Mouse (Mus musculus) left cerebral cortex, postnatal 14 days (tissue): ENCODE measurements around the gene Tspan4. TPM values are rescaled to one million over a fixed set of nuclear protein-coding genes. Genes with fewer than 3 reads are reported as not detected.

Experiments used
- DNase-seq, 2 experiments: peaks; one replicate each; pipeline ENCODE4 v3.0.0; 2021 to 2022; ENCODE audit warnings: low spot score in 2 of 2, mixed read lengths in 1 of 2
- intact Hi-C: fragments of 180-260 bp; cut with DNase I; formaldehyde crosslinking; loops from one replicate; pipeline ENCODE4 v1.15.1; 2025
- total RNA-seq, 2 experiments: library from RNA; stranded (reverse); gene quantifications; 2 replicates each; pipeline ENCODE4 v1.2.3; 2021

The Tspan4 gene
- total RNA-seq, 2 experiments from 2014 or later, result 23.2 to 23.7 TPM

- intact Hi-C loops, result loop anchor here (2.0 kb wide), 2 partner anchors 44 to 116 kb away; no protein-coding TSS in a partner anchor
- DNase-seq, result peak; percentile 84 to 90
These were observed 49.9 kb downstream of the Tspan4 start for GRCm38 (mm10) chr7:141524760-141525579.

GRCm38 (mm10) chr7:141525580-141525925, 50.5 kb downstream of the Tspan4 start:
- no peak for DNase-seq
- intact Hi-C loops, result loop anchor here (2.0 kb wide), 2 partner anchors 45 to 117 kb away; no protein-coding TSS in a partner anchor

- intact Hi-C loops, result no loop called here
- no peak for DNase-seq
These were observed 60.5 kb downstream of the Tspan4 start for GRCm38 (mm10) chr7:141535570-141535969.

DNA sequence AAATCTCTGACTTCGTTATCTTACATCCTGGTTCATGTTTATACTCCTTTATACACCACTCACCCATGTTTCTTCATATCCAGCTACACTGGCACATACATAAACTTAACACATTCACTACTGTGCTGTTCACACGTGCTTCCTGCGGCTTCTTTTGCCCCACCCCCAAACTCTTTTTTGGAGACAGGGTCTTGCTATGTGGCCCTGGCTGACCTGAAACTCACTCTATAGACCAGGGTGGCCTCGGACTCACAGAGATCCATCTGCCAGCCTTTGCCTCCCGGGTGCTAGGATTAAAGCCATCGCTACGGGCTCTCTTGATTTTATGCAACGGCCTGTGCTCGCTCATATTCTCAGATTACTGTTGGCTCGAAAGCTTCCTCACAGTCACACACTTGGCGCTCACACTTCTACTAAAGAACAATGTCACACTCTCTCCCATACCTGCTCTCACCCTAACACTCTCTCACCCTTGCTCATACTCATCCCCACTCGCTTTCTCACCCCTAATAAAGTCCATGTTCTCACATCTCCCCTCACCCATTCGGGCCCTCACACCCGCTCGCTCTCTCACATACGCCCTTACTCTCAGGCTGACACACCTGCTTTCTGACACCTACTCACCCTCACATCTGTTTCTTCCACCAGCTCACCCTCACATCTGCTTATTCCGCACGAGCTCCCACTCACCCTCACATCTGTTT, 64.0 kb downstream of the Tspan4 start:
- intact Hi-C loops, result no loop called here
- no peak for DNase-seq

DNA sequence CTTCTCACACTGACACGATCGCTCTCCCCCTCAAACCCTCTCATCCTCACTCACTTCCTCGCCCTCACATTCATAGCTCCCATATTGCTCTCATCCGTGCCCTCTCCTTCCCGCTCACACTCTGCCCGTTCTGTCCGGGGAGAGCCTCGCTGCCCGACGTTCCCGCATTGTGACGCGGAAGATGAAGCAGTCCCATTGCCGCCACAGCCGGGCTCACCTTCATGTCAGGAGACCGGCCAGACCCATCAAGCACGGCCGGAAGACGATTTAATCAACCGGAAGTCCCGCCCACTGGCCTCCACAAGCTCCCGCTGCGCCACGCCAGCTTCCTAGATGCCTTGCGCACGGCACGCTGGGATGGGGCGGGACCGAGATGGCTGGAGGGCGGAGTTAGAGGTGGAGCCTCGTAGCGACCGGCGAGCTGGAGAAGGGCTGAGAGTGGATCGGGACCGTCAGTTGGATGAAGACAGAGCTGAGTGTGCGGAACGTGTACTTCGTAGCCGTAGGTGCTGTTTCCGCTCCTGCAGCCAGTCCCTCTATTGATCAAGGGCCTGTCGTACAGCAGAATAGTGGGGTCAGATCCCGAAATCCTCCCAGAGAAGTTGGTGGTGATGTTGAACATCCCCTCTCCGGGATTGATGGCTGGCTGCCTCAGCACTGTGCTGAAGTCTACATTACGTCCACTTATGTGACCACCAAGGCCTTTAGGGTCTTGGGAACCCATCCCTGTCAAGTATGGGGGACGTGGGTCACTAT, 64.7 kb downstream of the Tspan4 start, which contains the start of gene Chid1:
Gene Chid1 (minus strand): TSS at position 302 of the 756 bp plus-strand sequence.
- peak; percentile 97 for DNase-seq
- intact Hi-C loops, result no loop called here

GRCm38 (mm10) chr7:141540312-141541081, 65.5 kb downstream of the Tspan4 start:
- peak; percentile 72 to 89 for DNase-seq
- intact Hi-C loops, result no loop called here

DNA sequence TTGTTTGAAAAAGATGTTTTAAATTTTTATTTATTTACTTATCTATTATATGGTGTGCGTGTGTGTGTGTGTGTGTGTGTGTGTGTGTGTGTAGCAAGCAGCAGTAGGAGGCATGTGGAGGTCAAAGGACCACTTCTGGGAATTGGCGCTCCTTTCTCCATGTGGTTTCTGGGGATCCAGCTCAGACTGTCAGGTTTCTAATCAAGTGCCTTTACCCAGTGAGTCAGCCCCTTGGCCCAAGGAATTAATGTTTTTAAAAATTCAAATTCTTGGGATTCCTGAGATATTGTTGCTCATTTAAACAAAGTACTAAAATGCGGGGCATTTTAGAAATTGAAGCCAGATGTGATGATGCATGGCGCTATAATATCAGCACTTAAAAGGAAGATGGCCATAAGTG, 66.6 kb downstream of the Tspan4 start:
- no peak for DNase-seq
- intact Hi-C loops, result no loop called here

GRCm38 (mm10) chr7:141542588-141542987, 67.5 kb downstream of the Tspan4 start:
- intact Hi-C loops, result no loop called here

More at GRCm38 (mm10) chr7:141542588-141542987, 67.5 kb downstream of the Tspan4 start:
- DNase-seq, result no peak

Other genes starting within 250 kb of the Tspan4 start
- 10 to 100 TPM; 65.9 to 66.6 TPM for gene Phrf1, start 246.5 kb upstream of the Tspan4 start, total RNA-seq
- gene Irf7, start 208.8 kb upstream of the Tspan4 start, total RNA-seq, result 1 to 10 TPM in 1 of 2 experiments, not detected in 1; 1.4 TPM
- gene Cdhr5, start 198.5 kb upstream of the Tspan4 start, total RNA-seq, result not detected
- not detected for gene Sct, start 196.1 kb upstream of the Tspan4 start, total RNA-seq
- gene Drd4, start 183.2 kb upstream of the Tspan4 start, total RNA-seq, result under 1 TPM; 0.15 to 0.27 TPM
- 100 to 1,000 TPM; 164 to 170 TPM for gene Deaf1, start 147.6 kb upstream of the Tspan4 start, total RNA-seq
- 10 to 100 TPM; 23.6 to 30.6 TPM for gene Tmem80, start 147.5 kb upstream of the Tspan4 start, total RNA-seq
- gene Eps8l2, start 136.4 kb upstream of the Tspan4 start, total RNA-seq, result 1 to 10 TPM; 1.3 to 1.8 TPM
- 100 to 1,000 TPM; 102 to 119 TPM for gene Taldo1, start 83.0 kb upstream of the Tspan4 start, total RNA-seq
- 10 to 100 TPM; 36.0 to 42.6 TPM for gene Gatd1, start 61.1 kb upstream of the Tspan4 start, total RNA-seq
- 100 to 1,000 TPM; 338 to 362 TPM for gene Cend1, start 45.7 kb upstream of the Tspan4 start, total RNA-seq
- 100 to 1,000 TPM; 331 to 339 TPM for gene Slc25a22, start 37.3 kb upstream of the Tspan4 start, total RNA-seq
- gene Pidd1, start 31.2 kb upstream of the Tspan4 start, total RNA-seq, result 1 to 10 TPM; 1.2 to 2.4 TPM
- gene Rplp2, start 27.9 kb upstream of the Tspan4 start, total RNA-seq, result 100 to 1,000 TPM; 572 to 599 TPM
- gene Pnpla2, start 20.0 kb upstream of the Tspan4 start, total RNA-seq, result 10 to 100 TPM; 22.9 to 28.8 TPM
- 1 to 10 TPM; 5.3 to 5.6 TPM for gene Cracr2b, start 14.1 kb upstream of the Tspan4 start, total RNA-seq
- 10 to 100 TPM; 27.5 to 33.8 TPM for gene Cd151, start 7.8 kb upstream of the Tspan4 start, total RNA-seq
- 10 to 100 TPM; 43.8 to 44.4 TPM for gene Polr2l, start 108 bp upstream of the Tspan4 start, total RNA-seq
- 10 to 100 TPM; 72.0 to 73.5 TPM for gene Chid1, start 64.6 kb downstream of the Tspan4 start, total RNA-seq
- 100 to 1,000 TPM; 230 to 231 TPM for gene Ap2a2, start 86.9 kb downstream of the Tspan4 start, total RNA-seq
- not detected for gene Muc6, start 180.1 kb downstream of the Tspan4 start, total RNA-seq
- under 1 TPM; 0.55 to 0.70 TPM for gene Muc2, start 215.1 kb downstream of the Tspan4 start, total RNA-seq